Mouse (Mus musculus): ENCODE results near the gene Trim16.

Trim16 gene

GRCm38 (mm10) chr11:62891763-62892162, 71.7 kb downstream of the Trim16 start:
- DNase-seq (ENCODE audit: low spot score in 2 of 2): no peak

All from natural killer cell, adult 2 months (primary cell).